Mouse (Mus musculus) myocyte (in vitro differentiated cells): ENCODE results near the gene Scube1. TPM values are rescaled to one million over a fixed set of nuclear protein-coding genes. Genes with fewer than 3 reads are reported as not detected.
A peak's percentile ranks its signal among the peaks of the same experiment; 100 is the strongest.

Experiments used
- H3K27me3 ChIP-seq: one replicate; pipeline ENCODE4 v1.6.1; 2011; ENCODE audit not compliant: control insufficient read depth, insufficient read depth, insufficient read length
- H3K36me3 ChIP-seq: one replicate; pipeline ENCODE4 v1.6.1; 2011; ENCODE audit not compliant: control insufficient read depth, insufficient read depth
- H3K4me2 ChIP-seq: one replicate; pipeline ENCODE4 v1.6.1; 2011; ENCODE audit warnings: low read depth, control low read depth
- H3K4me3 ChIP-seq: one replicate; pipeline ENCODE4 v1.5.1; 2011; ENCODE audit warnings: mild to moderate bottlenecking, control low read depth, moderate library complexity
- H3K79me2 ChIP-seq: one replicate; pipeline ENCODE4 v1.6.1; 2011; ENCODE audit not compliant: control insufficient read depth, insufficient read depth
- H3ac ChIP-seq: one replicate; pipeline ENCODE4 v1.6.1; 2011; ENCODE audit not compliant: control insufficient read depth, insufficient read length
- CEBPB ChIP-seq: IDR thresholded peaks from 2 replicates; pipeline ENCODE4 v1.6.1; 2011; ENCODE audit warnings: mild to moderate bottlenecking, moderate library complexity; ENCODE audit not compliant: poor library complexity, insufficient read depth, severe bottlenecking
- E2F4 ChIP-seq: IDR thresholded peaks from one replicate; pipeline ENCODE4 v1.6.1; 2011; ENCODE audit warnings: mild to moderate bottlenecking, control low read depth, moderate library complexity; ENCODE audit not compliant: insufficient read depth
- MAX ChIP-seq: IDR thresholded peaks from one replicate; pipeline ENCODE4 v1.6.1; 2011; ENCODE audit warnings: low read depth, mild to moderate bottlenecking, control low read depth
- MYOD1 ChIP-seq, 3 experiments: IDR thresholded peaks; one replicate each; pipeline ENCODE4 v1.6.1; 2011; ENCODE audit warnings: control low read depth in 2 of 3, low read depth in 2 of 3, mild to moderate bottlenecking in 2 of 3, moderate library complexity in 1 of 3; ENCODE audit not compliant: insufficient read length in 2 of 3, control insufficient read depth in 1 of 3
- MYOG ChIP-seq, 3 experiments: IDR thresholded peaks; one replicate each; pipeline ENCODE4 v1.6.1; 2011; ENCODE audit warnings: control low read depth in 2 of 3, low read depth in 2 of 3, mild to moderate bottlenecking in 2 of 3; ENCODE audit not compliant: insufficient read length in 2 of 3, control insufficient read depth in 1 of 3, insufficient read depth in 1 of 3
- POLR2A ChIP-seq: IDR thresholded peaks from one replicate; pipeline ENCODE4 v1.6.1; 2011; ENCODE audit warnings: low read depth, mild to moderate bottlenecking, control low read depth, moderate library complexity; ENCODE audit not compliant: insufficient read length
- POLR2AphosphoS2 ChIP-seq: IDR thresholded peaks from one replicate; pipeline ENCODE4 v1.6.1; 2011; ENCODE audit warnings: low read depth, control low read depth; ENCODE audit not compliant: insufficient read length
- REST ChIP-seq: IDR thresholded peaks from one replicate; pipeline ENCODE4 v1.6.1; 2011; ENCODE audit warnings: mild to moderate bottlenecking, control low read depth, moderate library complexity; ENCODE audit not compliant: insufficient read depth, insufficient read length
- SRF ChIP-seq: IDR thresholded peaks from one replicate; pipeline ENCODE4 v1.6.1; 2011; ENCODE audit warnings: low read depth; ENCODE audit not compliant: control insufficient read depth, insufficient read length
- TCF12 ChIP-seq: IDR thresholded peaks from one replicate; pipeline ENCODE4 v1.6.1; 2011; ENCODE audit warnings: mild to moderate bottlenecking, control low read depth; ENCODE audit not compliant: poor library complexity, insufficient read depth, severe bottlenecking
- TCF3 ChIP-seq: IDR thresholded peaks from one replicate; pipeline ENCODE4 v1.6.1; 2011; ENCODE audit warnings: low read depth, control low read depth; ENCODE audit not compliant: insufficient read length
- USF1 ChIP-seq: IDR thresholded peaks from one replicate; pipeline ENCODE4 v1.6.1; 2011; ENCODE audit warnings: low read depth, mild to moderate bottlenecking, control low read depth, moderate library complexity
- polyA plus RNA-seq: library from polyadenylated mRNA; unstranded; fragments of >200 nt; fragmentation: generic; extraction: Trizol; gene quantifications from one replicate; pipeline ENCODE4 v1.2.1, GENCODE M21; 2012; ENCODE audit warnings: missing spikeins

The Scube1 gene
- polyA plus RNA-seq, 1 experiment, result not detected

GRCm38 (mm10) chr15:83570641-83571040, 154.2 kb downstream of the Scube1 start:
- Histone ChIP-seq H3K79me2 (peaks cover 48% of the 10 kb centered on the region), H3K4me3 (no peak overlapping the region)

GRCm38 (mm10) chr15:83569682-83570081, 155.1 kb downstream of the Scube1 start:
- Histone ChIP-seq H3K79me2 (peaks cover 48% of the 10 kb centered on the region), H3K27me3 (no peaks in the 10 kb centered on the region), H3K4me2 (no peak overlapping the region), H3K4me3 (no peak overlapping the region), H3ac (no peak overlapping the region), H3K36me3 (no peaks in the 10 kb centered on the region)
- TF ChIP-seq MYOD1 (IDR thresholded peaks at IDR 0.05; ENCODE audit: control insufficient read depth in 1 of 3, insufficient read length in 2 of 3, low read depth in 2 of 3) (no peak), POLR2AphosphoS2 (no peak), REST (no peak), TCF12 (no peak), E2F4 (no peak), USF1 (no peak), POLR2A (no peak), TCF3 (no peak), MAX (no peak), SRF (no peak), CEBPB (no peak), MYOG (IDR thresholded peaks at IDR 0.05; ENCODE audit: control insufficient read depth in 1 of 3, insufficient read depth in 1 of 3, insufficient read length in 2 of 3, low read depth in 2 of 3) (no peak)

More at GRCm38 (mm10) chr15:83570641-83571040, 154.2 kb downstream of the Scube1 start:
- H3K27me3 ChIP-seq, result no peaks in the 10 kb centered on the region
- TF ChIP-seq REST (no peak), CEBPB (no peak), E2F4 (no peak)
- H3K36me3 ChIP-seq, result peaks cover 3% of the 10 kb centered on the region
- H3K4me2 ChIP-seq, result no peak overlapping the region
- no peak overlapping the region for H3ac ChIP-seq

GRCm38 (mm10) chr15:83568544-83568943, 156.3 kb downstream of the Scube1 start:
- H3ac ChIP-seq, result no peak overlapping the region
- H3K4me2 ChIP-seq, result no peak overlapping the region
- TF ChIP-seq SRF, result no peak
- no peak for TF ChIP-seq CEBPB
- no peak for TF ChIP-seq POLR2AphosphoS2
- TF ChIP-seq POLR2A, result no peak
- TF ChIP-seq MYOG (IDR thresholded peaks at IDR 0.05; ENCODE audit: control insufficient read depth in 1 of 3, insufficient read depth in 1 of 3, insufficient read length in 2 of 3, low read depth in 2 of 3), result no peak
- TF ChIP-seq REST, result no peak
- TF ChIP-seq USF1, result no peak
- no peak for TF ChIP-seq TCF3
- no peak for TF ChIP-seq MYOD1 (IDR thresholded peaks at IDR 0.05; ENCODE audit: control insufficient read depth in 1 of 3, insufficient read length in 2 of 3, low read depth in 2 of 3)
- no peak for TF ChIP-seq MAX
- H3K4me3 ChIP-seq, result no peak overlapping the region
- H3K79me2 ChIP-seq, result peaks cover 60% of the 10 kb centered on the region
- no peaks in the 10 kb centered on the region for H3K27me3 ChIP-seq
- no peaks in the 10 kb centered on the region for H3K36me3 ChIP-seq

GRCm38 (mm10) chr15:83567728-83568127, 157.1 kb downstream of the Scube1 start:
- Histone ChIP-seq H3K79me2 (peaks cover 60% of the 10 kb centered on the region), H3ac (no peak overlapping the region), H3K4me2 (peak overlapping the region; percentile 31), H3K4me3 (no peak overlapping the region), H3K36me3 (no peaks in the 10 kb centered on the region), H3K27me3 (no peaks in the 10 kb centered on the region)
- TF ChIP-seq REST (no peak), CEBPB (no peak), E2F4 (no peak), TCF3 (no peak), MYOD1 (IDR thresholded peaks at IDR 0.05; ENCODE audit: control insufficient read depth in 1 of 3, insufficient read length in 2 of 3, low read depth in 2 of 3) (no peak)

GRCm38 (mm10) chr15:83566006-83566405, 158.8 kb downstream of the Scube1 start:
- TF ChIP-seq USF1, result no peak
- peak; percentile 29 for TF ChIP-seq POLR2A
- TF ChIP-seq MYOD1 (IDR thresholded peaks at IDR 0.05; ENCODE audit: control insufficient read depth in 1 of 3, insufficient read length in 2 of 3, low read depth in 2 of 3), result peak in 1 of 3 experiments; percentile 8
- Histone ChIP-seq H3K4me3 (peak overlapping the region; percentile 96), H3K36me3 (no peaks in the 10 kb centered on the region), H3K27me3 (no peaks in the 10 kb centered on the region), H3ac (no peak overlapping the region), H3K79me2 (peaks cover 60% of the 10 kb centered on the region), H3K4me2 (peak overlapping the region; percentile 84)

GRCm38 (mm10) chr15:83565434-83565833, 159.4 kb downstream of the Scube1 start:
- Histone ChIP-seq H3K4me3 (peak overlapping the region; percentile 96), H3K36me3 (no peaks in the 10 kb centered on the region), H3ac (no peak overlapping the region), H3K79me2 (peaks cover 56% of the 10 kb centered on the region), H3K4me2 (peak overlapping the region; percentile 84), H3K27me3 (no peaks in the 10 kb centered on the region)
- TF ChIP-seq E2F4, result no peak
- peak in 1 of 3 experiments; percentile 44 for TF ChIP-seq MYOD1 (IDR thresholded peaks at IDR 0.05; ENCODE audit: control insufficient read depth in 1 of 3, insufficient read length in 2 of 3, low read depth in 2 of 3)
- TF ChIP-seq MYOG (IDR thresholded peaks at IDR 0.05; ENCODE audit: control insufficient read depth in 1 of 3, insufficient read depth in 1 of 3, insufficient read length in 2 of 3, low read depth in 2 of 3), result peak in 1 of 3 experiments; percentile 37
- TF ChIP-seq POLR2A, result peak; percentile 58
- TF ChIP-seq REST, result no peak
- no peak for TF ChIP-seq SRF
- no peak for TF ChIP-seq USF1
- no peak for TF ChIP-seq TCF12
- TF ChIP-seq MAX, result no peak
- TF ChIP-seq CEBPB, result no peak
- TF ChIP-seq TCF3, result no peak
- TF ChIP-seq POLR2AphosphoS2, result peak; percentile 41
